Mouse (Mus musculus): ENCODE results near the gene Gm3594. TPM values are rescaled to one million over a fixed set of nuclear protein-coding genes. Genes with fewer than 3 reads are reported as not detected.

The Gm3594 gene
- polyA plus RNA-seq, 1 experiment from 2014 or later, result not detected

Other genes with a start within 250 kb of the Gm3594 start
- gene Gm21560, start 225.3 kb downstream of the Gm3594 start, polyA plus RNA-seq (2015; fragmentation: Nextera tagmentation; extraction: Ambion mirVana), result not detected in 2 replicates
- gene Gm3411, start 157.4 kb downstream of the Gm3594 start, polyA plus RNA-seq (2015; fragmentation: Nextera tagmentation; extraction: Ambion mirVana), result 1.9 and 2.2 TPM in 2 replicates
- not detected in 2 replicates for gene Gm21103, start 139.8 kb downstream of the Gm3594 start, polyA plus RNA-seq (2015; fragmentation: Nextera tagmentation; extraction: Ambion mirVana)
- not detected in 2 replicates for gene Gm3618, start 100.9 kb downstream of the Gm3594 start, polyA plus RNA-seq (2015; fragmentation: Nextera tagmentation; extraction: Ambion mirVana)
- not detected in 2 replicates for gene Gm16440, start 54.3 kb downstream of the Gm3594 start, polyA plus RNA-seq (2015; fragmentation: Nextera tagmentation; extraction: Ambion mirVana)
- 0.43 and 0.50 TPM in 2 replicates for gene Gm3591, start 32.1 kb downstream of the Gm3594 start, polyA plus RNA-seq (2015; fragmentation: Nextera tagmentation; extraction: Ambion mirVana)
- gene Gm8356, start 92.7 kb upstream of the Gm3594 start, polyA plus RNA-seq (2015; fragmentation: Nextera tagmentation; extraction: Ambion mirVana), result not detected in 2 replicates
- gene Gm3629, start 146.0 kb upstream of the Gm3594 start, polyA plus RNA-seq (2015; fragmentation: Nextera tagmentation; extraction: Ambion mirVana), result 0.14 and 0.18 TPM in 2 replicates
- not detected in 2 replicates for gene Gm3460, start 177.8 kb upstream of the Gm3594 start, polyA plus RNA-seq (2015; fragmentation: Nextera tagmentation; extraction: Ambion mirVana)
- not detected in 2 replicates for gene Gm10251, start 239.6 kb upstream of the Gm3594 start, polyA plus RNA-seq (2015; fragmentation: Nextera tagmentation; extraction: Ambion mirVana)